Mouse (Mus musculus) myocyte (in vitro differentiated cells): ENCODE data around the gene Eda. TPM values are rescaled to one million over a fixed set of nuclear protein-coding genes. Genes with fewer than 3 reads are reported as not detected.
"Not testable (repeated sequence)": the region's sequence is repeated elsewhere in the genome, so short reads cannot be mapped to it uniquely, and the experiment has no call there.

Experiments
- H3K27me3 ChIP-seq: one replicate; pipeline ENCODE4 v1.6.1; 2011; ENCODE audit not compliant: control insufficient read depth, insufficient read depth, insufficient read length
- H3K36me3 ChIP-seq: one replicate; pipeline ENCODE4 v1.6.1; 2011; ENCODE audit not compliant: control insufficient read depth, insufficient read depth
- H3K4me2 ChIP-seq: one replicate; pipeline ENCODE4 v1.6.1; 2011; ENCODE audit warnings: low read depth, control low read depth
- H3K4me3 ChIP-seq: one replicate; pipeline ENCODE4 v1.5.1; 2011; ENCODE audit warnings: mild to moderate bottlenecking, control low read depth, moderate library complexity
- H3K79me2 ChIP-seq: one replicate; pipeline ENCODE4 v1.6.1; 2011; ENCODE audit not compliant: control insufficient read depth, insufficient read depth
- H3ac ChIP-seq: one replicate; pipeline ENCODE4 v1.6.1; 2011; ENCODE audit not compliant: control insufficient read depth, insufficient read length
- CEBPB ChIP-seq: IDR thresholded peaks from 2 replicates; pipeline ENCODE4 v1.6.1; 2011; ENCODE audit warnings: mild to moderate bottlenecking, moderate library complexity; ENCODE audit not compliant: poor library complexity, insufficient read depth, severe bottlenecking
- E2F4 ChIP-seq: IDR thresholded peaks from one replicate; pipeline ENCODE4 v1.6.1; 2011; ENCODE audit warnings: mild to moderate bottlenecking, control low read depth, moderate library complexity; ENCODE audit not compliant: insufficient read depth
- MAX ChIP-seq: IDR thresholded peaks from one replicate; pipeline ENCODE4 v1.6.1; 2011; ENCODE audit warnings: low read depth, mild to moderate bottlenecking, control low read depth
- MYOD1 ChIP-seq, 3 experiments: IDR thresholded peaks; one replicate each; pipeline ENCODE4 v1.6.1; 2011; ENCODE audit warnings: control low read depth in 2 of 3, low read depth in 2 of 3, mild to moderate bottlenecking in 2 of 3, moderate library complexity in 1 of 3; ENCODE audit not compliant: insufficient read length in 2 of 3, control insufficient read depth in 1 of 3
- MYOG ChIP-seq, 3 experiments: IDR thresholded peaks; one replicate each; pipeline ENCODE4 v1.6.1; 2011; ENCODE audit warnings: control low read depth in 2 of 3, low read depth in 2 of 3, mild to moderate bottlenecking in 2 of 3; ENCODE audit not compliant: insufficient read length in 2 of 3, control insufficient read depth in 1 of 3, insufficient read depth in 1 of 3
- POLR2A ChIP-seq: IDR thresholded peaks from one replicate; pipeline ENCODE4 v1.6.1; 2011; ENCODE audit warnings: low read depth, mild to moderate bottlenecking, control low read depth, moderate library complexity; ENCODE audit not compliant: insufficient read length
- POLR2AphosphoS2 ChIP-seq: IDR thresholded peaks from one replicate; pipeline ENCODE4 v1.6.1; 2011; ENCODE audit warnings: low read depth, control low read depth; ENCODE audit not compliant: insufficient read length
- REST ChIP-seq: IDR thresholded peaks from one replicate; pipeline ENCODE4 v1.6.1; 2011; ENCODE audit warnings: mild to moderate bottlenecking, control low read depth, moderate library complexity; ENCODE audit not compliant: insufficient read depth, insufficient read length
- SRF ChIP-seq: IDR thresholded peaks from one replicate; pipeline ENCODE4 v1.6.1; 2011; ENCODE audit warnings: low read depth; ENCODE audit not compliant: control insufficient read depth, insufficient read length
- TCF12 ChIP-seq: IDR thresholded peaks from one replicate; pipeline ENCODE4 v1.6.1; 2011; ENCODE audit warnings: mild to moderate bottlenecking, control low read depth; ENCODE audit not compliant: poor library complexity, insufficient read depth, severe bottlenecking
- TCF3 ChIP-seq: IDR thresholded peaks from one replicate; pipeline ENCODE4 v1.6.1; 2011; ENCODE audit warnings: low read depth, control low read depth; ENCODE audit not compliant: insufficient read length
- USF1 ChIP-seq: IDR thresholded peaks from one replicate; pipeline ENCODE4 v1.6.1; 2011; ENCODE audit warnings: low read depth, mild to moderate bottlenecking, control low read depth, moderate library complexity
- polyA plus RNA-seq: library from polyadenylated mRNA; unstranded; fragments of >200 nt; fragmentation: generic; extraction: Trizol; gene quantifications from one replicate; pipeline ENCODE4 v1.2.1, GENCODE M21; 2012; ENCODE audit warnings: missing spikeins

Eda gene
- polyA plus RNA-seq, 1 experiment: 0.05 TPM

- no peak overlapping the region for H3K4me3 ChIP-seq
- TF ChIP-seq TCF3: no peak
- no peak for TF ChIP-seq MYOD1 (IDR thresholded peaks at IDR 0.05; ENCODE audit: control insufficient read depth in 1 of 3, insufficient read length in 2 of 3, low read depth in 2 of 3)
- no peak for TF ChIP-seq POLR2AphosphoS2
- no peak for TF ChIP-seq TCF12
- no peak for TF ChIP-seq REST
- no peak for TF ChIP-seq MAX
- no peak for TF ChIP-seq MYOG (IDR thresholded peaks at IDR 0.05; ENCODE audit: control insufficient read depth in 1 of 3, insufficient read depth in 1 of 3, insufficient read length in 2 of 3, low read depth in 2 of 3)
- TF ChIP-seq USF1: no peak
- no peak for TF ChIP-seq POLR2A
- TF ChIP-seq CEBPB: no peak
- TF ChIP-seq SRF: no peak
- TF ChIP-seq E2F4: no peak
- no peaks in the 10 kb centered on the region for H3K79me2 ChIP-seq
- H3K36me3 ChIP-seq: no peaks in the 10 kb centered on the region
- no peak overlapping the region for H3K4me2 ChIP-seq
- no peaks in the 10 kb centered on the region for H3K27me3 ChIP-seq
- H3ac ChIP-seq: no peak overlapping the region
Measured at GRCm38 (mm10) chrX:100432311-100432710, 456.9 kb downstream of the Eda start.

GRCm38 (mm10) chrX:100442617-100443016 lies 467.2 kb downstream of the Eda start, which contains the start of gene Awat2:
Awat2 (minus strand) TSS chrX:100442717.
- H3K4me3 ChIP-seq, H3K27me3 ChIP-seq, H3K79me2 ChIP-seq, H3K36me3 ChIP-seq, H3ac ChIP-seq, H3K4me2 ChIP-seq: not testable (repeated sequence)

- H3K79me2 ChIP-seq: no peaks in the 10 kb centered on the region
- H3K36me3 ChIP-seq: no peaks in the 10 kb centered on the region
- TF ChIP-seq USF1: no peak
- no peak for TF ChIP-seq POLR2AphosphoS2
- TF ChIP-seq CEBPB: no peak
- no peak for TF ChIP-seq MAX
- no peak for TF ChIP-seq E2F4
- TF ChIP-seq MYOG (IDR thresholded peaks at IDR 0.05; ENCODE audit: control insufficient read depth in 1 of 3, insufficient read depth in 1 of 3, insufficient read length in 2 of 3, low read depth in 2 of 3): no peak
- TF ChIP-seq REST: no peak
- TF ChIP-seq MYOD1 (IDR thresholded peaks at IDR 0.05; ENCODE audit: control insufficient read depth in 1 of 3, insufficient read length in 2 of 3, low read depth in 2 of 3): no peak
- H3K4me2 ChIP-seq: no peak overlapping the region
- H3ac ChIP-seq: no peak overlapping the region
- no peaks in the 10 kb centered on the region for H3K27me3 ChIP-seq
- no peak overlapping the region for H3K4me3 ChIP-seq
Measured at GRCm38 (mm10) chrX:100443532-100443931, 468.1 kb downstream of the Eda start.

Other genes starting within 250 kb of the Eda start
- gene Tmem28, start 154.6 kb upstream of the Eda start, polyA plus RNA-seq: not detected